ENCODE assay signal across 10 mouse cellular contexts in the genomic region with DNA sequence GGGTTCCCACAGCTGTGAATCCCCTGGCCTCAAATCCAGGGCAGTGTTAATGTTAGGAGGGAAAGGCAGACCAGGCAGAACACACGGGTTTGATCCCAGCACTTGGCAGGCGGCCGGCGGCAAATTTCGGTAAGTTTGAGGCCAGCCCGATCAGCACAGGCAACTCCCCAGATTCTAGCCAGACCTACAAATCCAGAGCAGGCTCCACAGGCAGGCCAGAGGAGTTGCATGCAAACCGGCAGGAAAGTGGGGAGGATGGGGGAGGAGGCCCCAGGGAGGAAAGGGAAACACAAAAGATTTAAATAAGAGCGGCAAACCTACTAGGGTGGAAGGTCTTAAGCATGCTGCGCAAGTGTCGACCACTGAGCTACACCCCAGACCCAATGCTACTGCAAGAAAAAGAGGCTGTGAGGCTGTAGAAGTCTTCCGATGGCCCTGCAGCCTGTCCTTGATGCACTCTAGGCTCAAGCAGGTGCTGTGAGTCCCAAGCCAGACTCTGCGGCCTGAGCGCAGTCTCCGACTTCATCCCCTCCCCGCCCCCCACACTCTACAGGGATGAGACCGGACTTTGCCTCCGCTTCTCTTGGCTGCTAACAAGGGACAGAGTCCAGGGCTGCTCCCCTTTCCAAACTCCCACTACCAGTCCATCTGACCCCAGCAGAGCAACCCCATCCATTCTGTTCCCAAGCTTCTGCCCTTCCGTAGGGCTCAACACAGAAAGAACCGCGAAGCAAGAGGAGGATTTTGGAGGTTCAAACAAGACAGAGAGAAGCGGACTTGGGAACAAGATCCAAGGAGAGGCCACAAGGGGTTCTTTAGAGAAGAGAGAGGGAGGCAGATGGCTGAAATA. TPM values are rescaled to one million over a fixed set of nuclear protein-coding genes. Genes with fewer than 3 reads are reported as not detected.
DNase-seq lines count a peak whose midpoint lies in the region; ATAC-seq and TF ChIP-seq lines count a peak whose summit lies in the region.
"Had no signal": no experiment of that assay in that cellular context is flagged by ENCODE, and none has a peak within 500 bp of the region (broad histone marks: within the 10 kb centered on the region; RNA-seq: fewer than 3 reads in every experiment).

No protein-coding gene starts in this region.

- no peaks in the 10 kb centered on the region; the same call in 1 of the 2 replicates for H3K36me3 ChIP-seq in erythroblast, embryonic 14.5 days (ENCODE audit: control insufficient read depth)
- no peaks in the 10 kb centered on the region for H3K36me3 ChIP-seq in midbrain, embryonic 11.5 days (ENCODE audit: control insufficient read depth, insufficient read depth, low read length)
- H3K36me3 ChIP-seq in midbrain, postnatal 0 days (ENCODE audit: insufficient read depth, low read length), result no peaks in the 10 kb centered on the region
- no peaks in the 10 kb centered on the region for H3K36me3 ChIP-seq in limb, embryonic 11.5 days (ENCODE audit: control insufficient read depth, insufficient read depth, low read length)

- H3K9me3 ChIP-seq in erythroblast, embryonic 14.5 days (ENCODE audit: control insufficient read depth, low read length), result peaks cover 6% of the 10 kb centered on the region
- H3K9me3 ChIP-seq in midbrain, embryonic 11.5 days (ENCODE audit: control insufficient read depth, low read length), result no peaks in the 10 kb centered on the region
- H3K9me3 ChIP-seq in midbrain, postnatal 0 days (ENCODE audit: low read length), result no peaks in the 10 kb centered on the region
- H3K9me3 ChIP-seq in limb, embryonic 11.5 days (ENCODE audit: control insufficient read depth, low read length), result no peaks in the 10 kb centered on the region

- H3K4me3 ChIP-seq in erythroblast, embryonic 14.5 days (replicated peaks), result peak overlapping the region; percentile 48
- H3K4me3 ChIP-seq in midbrain, embryonic 11.5 days (ENCODE audit: low read depth, low read length), result peak overlapping the region; percentile 2; the same call in 1 of the 2 replicates
- no peak overlapping the region for H3K4me3 ChIP-seq in midbrain, postnatal 0 days (ENCODE audit: low read depth, low read length)
- no peak overlapping the region for H3K4me3 ChIP-seq in limb, embryonic 11.5 days (ENCODE audit: low read depth, low read length)

- DNase-seq in midbrain, embryonic 11.5 days (ENCODE audit: low spot score, missing footprints), result peak; percentile 95
- DNase-seq in midbrain, postnatal 0 days (ENCODE audit: low spot score), result no peak
- no peak for DNase-seq in limb, embryonic 11.5 days (ENCODE audit: low spot score)
- peak; percentile 87 for DNase-seq in yolk sac, embryonic 10.5 days (ENCODE audit: low spot score)
- DNase-seq in T-cell, adult 2 months (ENCODE audit: low spot score), result no peak
- DNase-seq in ovary, adult 18-20 months (ENCODE audit: low spot score), result no peak
- DNase-seq: layer of hippocampus, postnatal 36 days had no signal

- WGBS in midbrain, embryonic 11.5 days, result 5% methylated on average over 21 of the region's 21 CpGs
- WGBS in midbrain, postnatal 0 days, result 8% methylated on average over 21 of the region's 21 CpGs
- 12% methylated on average over 21 of the region's 21 CpGs for WGBS in limb, embryonic 11.5 days

- no peak overlapping the region for H3K27ac ChIP-seq in midbrain, embryonic 11.5 days (ENCODE audit: low read depth, low read length)
- no peak overlapping the region for H3K27ac ChIP-seq in midbrain, postnatal 0 days (ENCODE audit: low read depth, low read length)
- H3K27ac ChIP-seq in limb, embryonic 11.5 days (replicated peaks; ENCODE audit: low read depth, low read length), result no peak overlapping the region

- peaks cover 8% of the 10 kb centered on the region for H3K27me3 ChIP-seq in erythroblast, embryonic 14.5 days (ENCODE audit: control insufficient read depth)
- no peaks in the 10 kb centered on the region; the same call in 1 of the 2 replicates for H3K27me3 ChIP-seq in midbrain, embryonic 11.5 days (ENCODE audit: control insufficient read depth, insufficient read depth, low read length)
- no peaks in the 10 kb centered on the region for H3K27me3 ChIP-seq in midbrain, postnatal 0 days (ENCODE audit: insufficient read depth, low read length)
- H3K27me3 ChIP-seq in limb, embryonic 11.5 days (ENCODE audit: control insufficient read depth, insufficient read depth, low read length), result peaks cover 15% of the 10 kb centered on the region; the same call in 1 of the 2 replicates

- H3K4me2 ChIP-seq in midbrain, embryonic 11.5 days, result peak overlapping the region; percentile 37
- no peak overlapping the region for H3K4me2 ChIP-seq in midbrain, postnatal 0 days (ENCODE audit: low read depth, low read length, poor library complexity, severe bottlenecking)
- H3K4me2 ChIP-seq in limb, embryonic 11.5 days (ENCODE audit: low read depth, severe bottlenecking), result peak overlapping the region; percentile 13; the same call in 1 of the 2 replicates

- no peak for ATAC-seq in erythroblast, adult 5-6 weeks (replicated peaks; ENCODE audit: low FRiP score, poor library complexity, severe bottlenecking)
- peak; percentile 48 for ATAC-seq in midbrain, embryonic 11.5 days (ENCODE audit: low FRiP score)
- ATAC-seq in midbrain, postnatal 0 days (ENCODE audit: low FRiP score), result no peak
- ATAC-seq in limb, embryonic 11.5 days (ENCODE audit: insufficient number of reproducible peaks, low FRiP score, low TSS enrichment, low read depth), result no peak

- H3K4me1 ChIP-seq in erythroblast, embryonic 14.5 days (ENCODE audit: control insufficient read depth), result peaks cover 17% of the 10 kb centered on the region
- H3K4me1 ChIP-seq in midbrain, embryonic 11.5 days (ENCODE audit: control insufficient read depth, insufficient read depth, low read length), result peaks cover 6% of the 10 kb centered on the region; the same call in 1 of the 2 replicates
- no peaks in the 10 kb centered on the region for H3K4me1 ChIP-seq in midbrain, postnatal 0 days (ENCODE audit: insufficient read depth, low read length)
- peaks cover 8% of the 10 kb centered on the region; the same call in 1 of the 2 replicates for H3K4me1 ChIP-seq in limb, embryonic 11.5 days (ENCODE audit: control insufficient read depth, insufficient read depth, low read length)

- TF ChIP-seq CTCF in midbrain, postnatal 0 days (IDR thresholded peaks at IDR 0.05), result no peak

- peak overlapping the region; percentile 36 for H3K9ac ChIP-seq in midbrain, embryonic 11.5 days (ENCODE audit: low read length)
- no peak overlapping the region for H3K9ac ChIP-seq in midbrain, postnatal 0 days (replicated peaks; ENCODE audit: low read length, poor library complexity, severe bottlenecking)
- peak overlapping the region; percentile 23; the same call in 1 of the 2 replicates for H3K9ac ChIP-seq in limb, embryonic 11.5 days (ENCODE audit: low read length)

RNA-seq across cellular contexts. Expression of gene Qprt, which starts 0.7 kb away (rescaled TPM):
- polyA plus RNA-seq in erythroblast, embryonic 14.5 days (2012), result 0.12 and 0.17 TPM in 2 replicates
- total RNA-seq in erythroblast, adult 5-6 weeks (2015; ENCODE audit: low replicate concordance), result 1.7 TPM in 1 of 2 replicates, not detected in the other
- 0.34 TPM in 1 of 2 replicates, not detected in the other for total RNA-seq in erythroblast, adult 5-6 weeks (2017; ENCODE audit: low replicate concordance)
- 5.7 and 6.2 TPM in 2 replicates for polyA plus RNA-seq in midbrain, embryonic 11.5 days (2014; fragmentation: Nextera tagmentation; extraction: Ambion mirVana)
- total RNA-seq in midbrain, postnatal 0 days (2014; rRNA removed), result 1.9 TPM in 2 replicates
- 1.7 and 1.8 TPM in 2 replicates for polyA plus RNA-seq in midbrain, postnatal 0 days (2015; fragmentation: Nextera tagmentation; extraction: Ambion mirVana)
- 1.3 and 1.6 TPM in 2 replicates for polyA plus RNA-seq in limb, embryonic 11.5 days (2014; fragmentation: Nextera tagmentation; extraction: Ambion mirVana)

RNA-seq across cellular contexts. Expression of gene Spn, which starts 16.3 kb away (rescaled TPM):
- 0.52 and 0.83 TPM in 2 replicates for polyA plus RNA-seq in erythroblast, embryonic 14.5 days (2012)
- total RNA-seq in erythroblast, adult 5-6 weeks (2015; ENCODE audit: low replicate concordance), result 15.8 and 24.9 TPM in 2 replicates
- total RNA-seq in erythroblast, adult 5-6 weeks (2017; ENCODE audit: low replicate concordance), result 58.3 and 60.0 TPM in 2 replicates
- polyA plus RNA-seq in midbrain, embryonic 11.5 days (2014; fragmentation: Nextera tagmentation; extraction: Ambion mirVana), result 0.19 TPM in 1 of 2 replicates, not detected in the other
- total RNA-seq in midbrain, postnatal 0 days (2014; rRNA removed), result 0.16 TPM in 1 of 2 replicates, not detected in the other
- polyA plus RNA-seq in midbrain, postnatal 0 days (2015; fragmentation: Nextera tagmentation; extraction: Ambion mirVana), result not detected in 2 replicates
- 0.05 and 0.20 TPM in 2 replicates for polyA plus RNA-seq in limb, embryonic 11.5 days (2014; fragmentation: Nextera tagmentation; extraction: Ambion mirVana)

RNA-seq across cellular contexts. Expression of gene AI467606, which starts 30.1 kb away (rescaled TPM):
- 1.2 and 1.4 TPM in 2 replicates for polyA plus RNA-seq in erythroblast, embryonic 14.5 days (2012)
- 19.8 and 26.8 TPM in 2 replicates for total RNA-seq in erythroblast, adult 5-6 weeks (2015; ENCODE audit: low replicate concordance)
- 17.1 and 19.9 TPM in 2 replicates for total RNA-seq in erythroblast, adult 5-6 weeks (2017; ENCODE audit: low replicate concordance)
- 1.3 and 1.7 TPM in 2 replicates for polyA plus RNA-seq in midbrain, embryonic 11.5 days (2014; fragmentation: Nextera tagmentation; extraction: Ambion mirVana)
- 2.3 and 5.9 TPM in 2 replicates for total RNA-seq in midbrain, postnatal 0 days (2014; rRNA removed)
- polyA plus RNA-seq in midbrain, postnatal 0 days (2015; fragmentation: Nextera tagmentation; extraction: Ambion mirVana), result 1.4 and 1.9 TPM in 2 replicates
- polyA plus RNA-seq in limb, embryonic 11.5 days (2014; fragmentation: Nextera tagmentation; extraction: Ambion mirVana), result 1.7 TPM in 2 replicates

RNA-seq across cellular contexts. Expression of gene Zg16, which starts 34.2 kb away (rescaled TPM):
- not detected in 2 replicates for polyA plus RNA-seq in erythroblast, embryonic 14.5 days (2012)
- total RNA-seq in erythroblast, adult 5-6 weeks (2015; ENCODE audit: low replicate concordance), result not detected in 2 replicates
- total RNA-seq in erythroblast, adult 5-6 weeks (2017; ENCODE audit: low replicate concordance), result 3.2 and 5.0 TPM in 2 replicates
- not detected in 2 replicates for polyA plus RNA-seq in midbrain, embryonic 11.5 days (2014; fragmentation: Nextera tagmentation; extraction: Ambion mirVana)
- total RNA-seq in midbrain, postnatal 0 days (2014; rRNA removed), result 0.49 TPM in 1 of 2 replicates, not detected in the other
- not detected in 2 replicates for polyA plus RNA-seq in midbrain, postnatal 0 days (2015; fragmentation: Nextera tagmentation; extraction: Ambion mirVana)
- polyA plus RNA-seq in limb, embryonic 11.5 days (2014; fragmentation: Nextera tagmentation; extraction: Ambion mirVana), result not detected in 2 replicates
- total RNA-seq: layer of hippocampus, postnatal 36 days; neutrophil, adult 5-6 weeks had no signal

Comparison
In these comparisons a context has a peak if more than half of its experiments do, and no peak if none do; other contexts are left out.
1. H3K4me3 ChIP-seq: peak in erythroblast, embryonic 14.5 days (single experiment) and midbrain, embryonic 11.5 days (single experiment); none in midbrain, postnatal 0 days (single experiment) and limb, embryonic 11.5 days (single experiment).
2. DNase-seq: peak in midbrain, embryonic 11.5 days (single experiment) and yolk sac, embryonic 10.5 days (single experiment); none in midbrain, postnatal 0 days (single experiment), limb, embryonic 11.5 days (single experiment), T-cell, adult 2 months (single experiment) and ovary, adult 18-20 months (single experiment).